Mouse (Mus musculus): ENCODE measurements around the gene Dock2. TPM values are rescaled to one million over a fixed set of nuclear protein-coding genes. Genes with fewer than 3 reads are reported as not detected.
A peak's percentile ranks its signal among the peaks of the same experiment; 100 is the strongest.

Gene Dock2
- polyA plus RNA-seq, 1 experiment from 2014 or later: 1.6 TPM

- Histone ChIP-seq H3K4me3 (ENCODE audit: low read length) (no peak overlapping the region), H3K9ac (replicated peaks; ENCODE audit: low read length) (no peak overlapping the region), H3K27ac (ENCODE audit: low read length) (no peak overlapping the region), H3K27me3 (ENCODE audit: insufficient read depth, low read length) (no peaks in the 10 kb centered on the region), H3K4me2 (replicated peaks; ENCODE audit: low read depth, low read length) (no peak overlapping the region), H3K36me3 (ENCODE audit: insufficient read depth, low read length) (no peaks in the 10 kb centered on the region), H3K4me1 (ENCODE audit: insufficient read depth, low read length) (no peaks in the 10 kb centered on the region), H3K9me3 (ENCODE audit: low read length) (no peaks in the 10 kb centered on the region)
- no peak for ATAC-seq (ENCODE audit: low FRiP score, low TSS enrichment)
- 74% methylated on average over 3 of the region's 3 CpGs for WGBS
These were observed 367.1 kb downstream of the Dock2 start for GRCm38 (mm10) chr11:34416619-34416979.

- Histone ChIP-seq H3K36me3 (ENCODE audit: insufficient read depth, low read length) (no peaks in the 10 kb centered on the region), H3K9ac (replicated peaks; ENCODE audit: low read length) (no peak overlapping the region), H3K4me3 (ENCODE audit: low read length) (no peak overlapping the region), H3K27ac (ENCODE audit: low read length) (no peak overlapping the region), H3K27me3 (ENCODE audit: insufficient read depth, low read length) (no peaks in the 10 kb centered on the region), H3K4me1 (ENCODE audit: insufficient read depth, low read length) (no peaks in the 10 kb centered on the region), H3K4me2 (replicated peaks; ENCODE audit: low read depth, low read length) (no peak overlapping the region), H3K9me3 (ENCODE audit: low read length) (no peaks in the 10 kb centered on the region)
- ATAC-seq (ENCODE audit: low FRiP score, low TSS enrichment): no peak
- 52% methylated on average over 9 of the region's 9 CpGs for WGBS
These were observed 367.6 kb downstream of the Dock2 start for GRCm38 (mm10) chr11:34415884-34416618.

- ATAC-seq (ENCODE audit: low FRiP score, low TSS enrichment): no peak
- Histone ChIP-seq H3K4me1 (ENCODE audit: insufficient read depth, low read length) (no peaks in the 10 kb centered on the region), H3K27me3 (ENCODE audit: insufficient read depth, low read length) (no peaks in the 10 kb centered on the region), H3K9me3 (ENCODE audit: low read length) (no peaks in the 10 kb centered on the region), H3K4me2 (replicated peaks; ENCODE audit: low read depth, low read length) (no peak overlapping the region), H3K36me3 (ENCODE audit: insufficient read depth, low read length) (no peaks in the 10 kb centered on the region), H3K4me3 (ENCODE audit: low read length) (no peak overlapping the region), H3K9ac (replicated peaks; ENCODE audit: low read length) (no peak overlapping the region), H3K27ac (ENCODE audit: low read length) (no peak overlapping the region)
- 53% methylated on average over 5 of the region's 5 CpGs for WGBS
These were observed 376.8 kb downstream of the Dock2 start for GRCm38 (mm10) chr11:34406850-34407249.

- Histone ChIP-seq H3K4me3 (ENCODE audit: low read length) (no peak overlapping the region), H3K27me3 (ENCODE audit: insufficient read depth, low read length) (no peaks in the 10 kb centered on the region), H3K4me1 (ENCODE audit: insufficient read depth, low read length) (no peaks in the 10 kb centered on the region), H3K27ac (ENCODE audit: low read length) (no peak overlapping the region), H3K4me2 (replicated peaks; ENCODE audit: low read depth, low read length) (no peak overlapping the region), H3K9ac (replicated peaks; ENCODE audit: low read length) (no peak overlapping the region), H3K9me3 (ENCODE audit: low read length) (no peaks in the 10 kb centered on the region), H3K36me3 (ENCODE audit: insufficient read depth, low read length) (no peaks in the 10 kb centered on the region)
- peak; percentile 49; the same call in 1 of the 2 replicates for ATAC-seq (ENCODE audit: low FRiP score, low TSS enrichment)
- WGBS: 29% methylated on average over 8 of the region's 8 CpGs
These were observed 377.4 kb downstream of the Dock2 start for GRCm38 (mm10) chr11:34406309-34406708.

GRCm38 (mm10) chr11:34405311-34405710 is 378.4 kb downstream of the Dock2 start:
- no peak overlapping the region for H3K4me3 ChIP-seq (ENCODE audit: low read length)
- no peaks in the 10 kb centered on the region for H3K36me3 ChIP-seq (ENCODE audit: insufficient read depth, low read length)
- no peaks in the 10 kb centered on the region for H3K9me3 ChIP-seq (ENCODE audit: low read length)
- H3K4me1 ChIP-seq (ENCODE audit: insufficient read depth, low read length): no peaks in the 10 kb centered on the region
- no peak for ATAC-seq (ENCODE audit: low FRiP score, low TSS enrichment)
- no peaks in the 10 kb centered on the region for H3K27me3 ChIP-seq (ENCODE audit: insufficient read depth, low read length)
- WGBS: 96% methylated on average over 1 of the region's 1 CpGs
- H3K4me2 ChIP-seq (replicated peaks; ENCODE audit: low read depth, low read length): no peak overlapping the region
- no peak overlapping the region for H3K9ac ChIP-seq (replicated peaks; ENCODE audit: low read length)
- H3K27ac ChIP-seq (ENCODE audit: low read length): no peak overlapping the region

GRCm38 (mm10) chr11:34401343-34401742 is 382.3 kb downstream of the Dock2 start:
- Histone ChIP-seq H3K27me3 (ENCODE audit: insufficient read depth, low read length) (no peaks in the 10 kb centered on the region), H3K4me2 (replicated peaks; ENCODE audit: low read depth, low read length) (no peak overlapping the region), H3K9ac (replicated peaks; ENCODE audit: low read length) (no peak overlapping the region), H3K9me3 (ENCODE audit: low read length) (no peaks in the 10 kb centered on the region), H3K4me1 (ENCODE audit: insufficient read depth, low read length) (no peaks in the 10 kb centered on the region), H3K36me3 (ENCODE audit: insufficient read depth, low read length) (no peaks in the 10 kb centered on the region), H3K27ac (ENCODE audit: low read length) (no peak overlapping the region), H3K4me3 (ENCODE audit: low read length) (no peak overlapping the region)
- 49% methylated on average over 8 of the region's 8 CpGs for WGBS
- no peak for ATAC-seq (ENCODE audit: low FRiP score, low TSS enrichment)

GRCm38 (mm10) chr11:34398555-34398954 is 385.1 kb downstream of the Dock2 start:
- no peak overlapping the region for H3K4me3 ChIP-seq (ENCODE audit: low read length)
- H3K36me3 ChIP-seq (ENCODE audit: insufficient read depth, low read length): no peaks in the 10 kb centered on the region
- no peak overlapping the region for H3K4me2 ChIP-seq (replicated peaks; ENCODE audit: low read depth, low read length)
- no peak for ATAC-seq (ENCODE audit: low FRiP score, low TSS enrichment)
- no peak overlapping the region for H3K9ac ChIP-seq (replicated peaks; ENCODE audit: low read length)
- H3K4me1 ChIP-seq (ENCODE audit: insufficient read depth, low read length): no peaks in the 10 kb centered on the region
- H3K9me3 ChIP-seq (ENCODE audit: low read length): no peaks in the 10 kb centered on the region
- H3K27me3 ChIP-seq (ENCODE audit: insufficient read depth, low read length): no peaks in the 10 kb centered on the region
- H3K27ac ChIP-seq (ENCODE audit: low read length): no peak overlapping the region
- 78% methylated on average over 2 of the region's 2 CpGs for WGBS

GRCm38 (mm10) chr11:34397661-34398060 is 386.0 kb downstream of the Dock2 start:
- Histone ChIP-seq H3K4me3 (ENCODE audit: low read length) (no peak overlapping the region), H3K9ac (replicated peaks; ENCODE audit: low read length) (no peak overlapping the region), H3K4me1 (ENCODE audit: insufficient read depth, low read length) (no peaks in the 10 kb centered on the region), H3K36me3 (ENCODE audit: insufficient read depth, low read length) (no peaks in the 10 kb centered on the region), H3K9me3 (ENCODE audit: low read length) (no peaks in the 10 kb centered on the region), H3K4me2 (replicated peaks; ENCODE audit: low read depth, low read length) (no peak overlapping the region), H3K27me3 (ENCODE audit: insufficient read depth, low read length) (no peaks in the 10 kb centered on the region), H3K27ac (ENCODE audit: low read length) (no peak overlapping the region)
- WGBS: 93% methylated on average over 5 of the region's 5 CpGs
- no peak for ATAC-seq (ENCODE audit: low FRiP score, low TSS enrichment)

- Histone ChIP-seq H3K4me1 (ENCODE audit: insufficient read depth, low read length) (no peaks in the 10 kb centered on the region), H3K4me3 (ENCODE audit: low read length) (no peak overlapping the region), H3K4me2 (replicated peaks; ENCODE audit: low read depth, low read length) (no peak overlapping the region), H3K9me3 (ENCODE audit: low read length) (no peaks in the 10 kb centered on the region), H3K27ac (ENCODE audit: low read length) (no peak overlapping the region), H3K27me3 (ENCODE audit: insufficient read depth, low read length) (no peaks in the 10 kb centered on the region), H3K36me3 (ENCODE audit: insufficient read depth, low read length) (no peaks in the 10 kb centered on the region), H3K9ac (replicated peaks; ENCODE audit: low read length) (no peak overlapping the region)
- WGBS: 85% methylated on average over 3 of the region's 3 CpGs
- ATAC-seq (ENCODE audit: low FRiP score, low TSS enrichment): no peak
These were observed 387.9 kb downstream of the Dock2 start for GRCm38 (mm10) chr11:34395802-34396201.

- Histone ChIP-seq H3K4me2 (replicated peaks; ENCODE audit: low read depth, low read length) (no peak overlapping the region), H3K27me3 (ENCODE audit: insufficient read depth, low read length) (no peaks in the 10 kb centered on the region), H3K27ac (ENCODE audit: low read length) (no peak overlapping the region), H3K36me3 (ENCODE audit: insufficient read depth, low read length) (no peaks in the 10 kb centered on the region), H3K9ac (replicated peaks; ENCODE audit: low read length) (no peak overlapping the region), H3K4me1 (ENCODE audit: insufficient read depth, low read length) (no peaks in the 10 kb centered on the region), H3K4me3 (ENCODE audit: low read length) (no peak overlapping the region), H3K9me3 (ENCODE audit: low read length) (no peaks in the 10 kb centered on the region)
- WGBS: 20% methylated on average over 4 of the region's 4 CpGs
- no peak for ATAC-seq (ENCODE audit: low FRiP score, low TSS enrichment)
These were observed 391.6 kb downstream of the Dock2 start for GRCm38 (mm10) chr11:34392105-34392504.
